Comparison of ENCODE assay signal across 19 mouse cellular contexts in genomic region chr11:54996176-54996575, GRCm38 (mm10). TPM values are rescaled to one million over a fixed set of nuclear protein-coding genes. Genes with fewer than 3 reads are reported as not detected.
DNase-seq lines count a peak whose midpoint lies in the region; ATAC-seq lines count a peak whose summit lies in the region.
"Had no signal": no experiment of that assay in that cellular context is flagged by ENCODE, and none has a peak within 500 bp of the region (broad histone marks: within the 10 kb centered on the region; RNA-seq: fewer than 3 reads in every experiment).

No protein-coding gene starts in this region.

- no peak for DNase-seq in cerebellum, postnatal 4 days (ENCODE audit: low spot score in 2 of 2)
- DNase-seq in hindbrain, embryonic 11.5 days (ENCODE audit: low spot score), result no peak
- DNase-seq in right cerebral cortex, postnatal 10 days (ENCODE audit: low spot score in 2 of 2), result peak; percentile 60 to 72
- no peak for DNase-seq in right cerebral cortex, adult 18-20 months
- peak; percentile 46 to 56 for DNase-seq in cerebellum, postnatal 36 days
- no peak for DNase-seq in kidney, postnatal 10 days
- DNase-seq: liver; liver, postnatal 0 days; lung, postnatal 14 days; right cerebral cortex, postnatal 25 days; thymus, postnatal 36 days had no signal

- ATAC-seq in cerebellum, adult (ENCODE audit: insufficient number of reproducible peaks, low FRiP score, low TSS enrichment), result 0 out of 2 replicates have a peak, but pooled peaks have one; percentile 55
- no peak for ATAC-seq in hindbrain, embryonic 13.5 days (ENCODE audit: low FRiP score)
- no peak for ATAC-seq in hindbrain, embryonic 11.5 days (ENCODE audit: low FRiP score)
- ATAC-seq: CD4-positive, CD25-positive, alpha-beta regulatory T cell, adult 4 months; intestine, postnatal 0 days; liver, postnatal 0 days had no signal

- no peak overlapping the region for H3K4me3 ChIP-seq in hindbrain, embryonic 13.5 days
- no peak overlapping the region for H3K4me3 ChIP-seq in hindbrain, embryonic 11.5 days (ENCODE audit: low read depth, low read length)
- H3K4me3 ChIP-seq: embryonic facial prominence, embryonic 13.5 days; heart, embryonic 13.5 days; neural tube, embryonic 12.5 days had no signal

- no peaks in the 10 kb centered on the region for H3K4me1 ChIP-seq in hindbrain, embryonic 13.5 days (replicated peaks)
- no peaks in the 10 kb centered on the region for H3K4me1 ChIP-seq in hindbrain, embryonic 11.5 days (replicated peaks; ENCODE audit: control insufficient read depth, insufficient read depth, low read length)
- H3K4me1 ChIP-seq: embryonic facial prominence, embryonic 13.5 days; neural tube, embryonic 12.5 days had no signal

- H3K9ac ChIP-seq in hindbrain, embryonic 13.5 days, result 0 out of 2 replicates have a peak overlapping the region, but pooled peaks have one; percentile 1
- H3K9ac ChIP-seq in hindbrain, embryonic 11.5 days (ENCODE audit: low read depth, low read length), result no peak overlapping the region
- H3K9ac ChIP-seq: embryonic facial prominence, embryonic 13.5 days; heart, embryonic 13.5 days; liver, postnatal 0 days; neural tube, embryonic 12.5 days had no signal

- H3K27me3 ChIP-seq in hindbrain, embryonic 13.5 days, result 0 out of 2 replicates have a peak, but pooled peaks cover 6% of the 10 kb centered on the region
- no peaks in the 10 kb centered on the region for H3K27me3 ChIP-seq in hindbrain, embryonic 11.5 days (ENCODE audit: control insufficient read depth, insufficient read depth, low read length)
- H3K27me3 ChIP-seq: embryonic facial prominence, embryonic 13.5 days; heart, embryonic 13.5 days; neural tube, embryonic 12.5 days had no signal

- H3K36me3 ChIP-seq in hindbrain, embryonic 13.5 days, result peaks cover 12% of the 10 kb centered on the region
- no peaks in the 10 kb centered on the region for H3K36me3 ChIP-seq in hindbrain, embryonic 11.5 days (ENCODE audit: control insufficient read depth, insufficient read depth, low read length)
- H3K36me3 ChIP-seq: G1E had no signal

- 70% methylated on average over 7 of the region's 7 CpGs for WGBS in hindbrain, embryonic 13.5 days
- WGBS in hindbrain, embryonic 11.5 days, result 74% methylated on average over 7 of the region's 7 CpGs

- H3K27ac ChIP-seq in hindbrain, embryonic 13.5 days, result no peak overlapping the region
- no peak overlapping the region for H3K27ac ChIP-seq in hindbrain, embryonic 11.5 days (ENCODE audit: low read depth, low read length)
- H3K27ac ChIP-seq: embryonic facial prominence, embryonic 13.5 days; heart, embryonic 13.5 days; neural tube, embryonic 12.5 days had no signal

- 0 out of 2 replicates have a peak, but pooled peaks cover 6% of the 10 kb centered on the region for H3K9me3 ChIP-seq in hindbrain, embryonic 13.5 days
- H3K9me3 ChIP-seq in hindbrain, embryonic 11.5 days (ENCODE audit: control insufficient read depth, low read length), result no peaks in the 10 kb centered on the region
- H3K9me3 ChIP-seq: embryonic facial prominence, embryonic 13.5 days; G1E; heart, embryonic 13.5 days had no signal

- no peak overlapping the region for H3K4me2 ChIP-seq in hindbrain, embryonic 13.5 days
- H3K4me2 ChIP-seq in hindbrain, embryonic 11.5 days (replicated peaks; ENCODE audit: low read depth, low read length), result no peak overlapping the region
- H3K4me2 ChIP-seq: embryonic facial prominence, embryonic 13.5 days; heart, embryonic 13.5 days; neural tube, embryonic 12.5 days had no signal

RNA-seq across cellular contexts. Expression of gene Tnip1, which starts 33.5 kb away (rescaled TPM):
- polyA plus RNA-seq in hindbrain, embryonic 13.5 days (2015; fragmentation: Nextera tagmentation; extraction: Ambion mirVana), result 19.3 TPM in 2 replicates
- 9.8 and 10.3 TPM in 2 replicates for polyA plus RNA-seq in hindbrain, embryonic 11.5 days (2014; fragmentation: Nextera tagmentation; extraction: Ambion mirVana)

RNA-seq across cellular contexts. Expression of gene Anxa6, which starts 37.1 kb away (rescaled TPM):
- polyA plus RNA-seq in hindbrain, embryonic 13.5 days (2015; fragmentation: Nextera tagmentation; extraction: Ambion mirVana), result 59.3 and 61.1 TPM in 2 replicates
- 90.2 and 91.6 TPM in 2 replicates for polyA plus RNA-seq in hindbrain, embryonic 11.5 days (2014; fragmentation: Nextera tagmentation; extraction: Ambion mirVana)

Comparison
In these comparisons a context has a peak if more than half of its experiments do, and no peak if none do; other contexts are left out.
1. DNase-seq: peak in right cerebral cortex, postnatal 10 days (2 of 2) and cerebellum, postnatal 36 days (2 of 2); none in cerebellum, postnatal 4 days (0 of 2), hindbrain, embryonic 11.5 days (single experiment), right cerebral cortex, adult 18-20 months (single experiment) and kidney, postnatal 10 days (single experiment).